Mouse (Mus musculus) small intestine, adult 2 months (tissue): ENCODE measurements around the gene Mrpl39. TPM values are rescaled to one million over a fixed set of nuclear protein-coding genes. Genes with fewer than 3 reads are reported as not detected.

ENCODE experiments used
- H3K27ac ChIP-seq: fragments of 200-500 bp; 2 replicates; pipeline ENCODE4 v1.5.1; 2012; ENCODE audit warnings: low read depth, low read length, control low read depth, inconsistent platforms; ENCODE audit not compliant: insufficient read depth
- H3K27me3 ChIP-seq: fragments of 200-500 bp; 2 replicates; pipeline ENCODE4 v1.6.1; 2012; ENCODE audit warnings: mild to moderate bottlenecking, moderate library complexity, low read length, inconsistent platforms; ENCODE audit not compliant: control insufficient read depth, insufficient read depth
- H3K36me3 ChIP-seq: fragments of 200-500 bp; 2 replicates; pipeline ENCODE4 v1.6.1; 2012; ENCODE audit warnings: mild to moderate bottlenecking, low read length, control low read depth, inconsistent platforms; ENCODE audit not compliant: control insufficient read depth, insufficient read depth
- H3K4me1 ChIP-seq: fragments of 200-500 bp; 2 replicates; pipeline ENCODE4 v1.6.1; 2012; ENCODE audit warnings: low read length, inconsistent platforms, mixed read lengths; ENCODE audit not compliant: control insufficient read depth, insufficient read depth, insufficient read length
- H3K4me3 ChIP-seq: fragments of 200-500 bp; 2 replicates; pipeline ENCODE4 v1.5.1; 2012; ENCODE audit warnings: low read depth, mild to moderate bottlenecking, control low read depth, inconsistent platforms, low read length, moderate library complexity
- CTCF ChIP-seq: fragments of 200-500 bp; IDR thresholded peaks from 2 replicates; pipeline ENCODE4 v1.5.1; 2012; ENCODE audit warnings: low read depth, mild to moderate bottlenecking, control low read depth, inconsistent platforms, low read length, moderate library complexity, mixed read lengths; ENCODE audit not compliant: insufficient replicate concordance, insufficient read length; ENCODE audit errors: extremely low read depth
- POLR2A ChIP-seq: fragments of 200-500 bp; IDR thresholded peaks from 2 replicates; pipeline ENCODE4 v1.6.1; 2012; ENCODE audit warnings: low read depth, mild to moderate bottlenecking, control low read depth, inconsistent platforms, low read length, moderate library complexity
- WGBS: fragments of 180-500 bp; shearing (Covaris S2); methylation state at CpG from one replicate; pipeline ENCODE4 v1.1.7; 2018; 5-methylcytosine and 5-hydroxymethylcytosine counted together
- polyA plus RNA-seq: library from polyadenylated mRNA; depleted of rRNA; stranded (reverse); fragments of >200 nt; gene quantifications from 2 replicates; pipeline ENCODE4 v1.2.3, GENCODE M21; 2012

Mrpl39 gene
- polyA plus RNA-seq, 1 experiment = 3.4 TPM

- Histone ChIP-seq H3K36me3 (no peaks in the 10 kb centered on the region), H3K27ac (no peak overlapping the region), H3K4me1 (peaks cover 3% of the 10 kb centered on the region; the same call in 1 of the 2 replicates), H3K27me3 (peaks cover 13% of the 10 kb centered on the region), H3K4me3 (peak overlapping the region; percentile 68; the same call in 1 of the 2 replicates)
- no peak for TF ChIP-seq CTCF
- TF ChIP-seq POLR2A = no peak
- 48% methylated on average over 13 of the region's 13 CpGs for WGBS
Observed at GRCm38 (mm10) chr16:84703769-84704660, 31.5 kb downstream of the Mrpl39 start.

- Histone ChIP-seq H3K36me3 (no peaks in the 10 kb centered on the region), H3K27me3 (peaks cover 13% of the 10 kb centered on the region), H3K4me3 (peak overlapping the region; percentile 68), H3K4me1 (peaks cover 3% of the 10 kb centered on the region; the same call in 1 of the 2 replicates), H3K27ac (no peak overlapping the region)
- WGBS = under 1% methylated on average over 55 of the region's 55 CpGs
- no peak for TF ChIP-seq CTCF
- TF ChIP-seq POLR2A = no peak
Observed at GRCm38 (mm10) chr16:84703129-84703768, 32.3 kb downstream of the Mrpl39 start.

GRCm38 (mm10) chr16:84702230-84703128 lies 33.1 kb downstream of the Mrpl39 start:
- Histone ChIP-seq H3K27ac (no peak overlapping the region), H3K4me1 (peaks cover 3% of the 10 kb centered on the region; the same call in 1 of the 2 replicates), H3K27me3 (peaks cover 13% of the 10 kb centered on the region), H3K36me3 (no peaks in the 10 kb centered on the region), H3K4me3 (peak overlapping the region; percentile 68)
- 13% methylated on average over 39 of the region's 39 CpGs for WGBS
- TF ChIP-seq POLR2A (no peak), CTCF (no peak)

- Histone ChIP-seq H3K27me3 (peaks cover 13% of the 10 kb centered on the region), H3K4me3 (no peak overlapping the region), H3K27ac (no peak overlapping the region), H3K36me3 (no peaks in the 10 kb centered on the region), H3K4me1 (peaks cover 3% of the 10 kb centered on the region; the same call in 1 of the 2 replicates)
- WGBS = 76% methylated on average over 5 of the region's 5 CpGs
- TF ChIP-seq POLR2A = no peak
- no peak for TF ChIP-seq CTCF
Observed at GRCm38 (mm10) chr16:84701041-84701440, 34.5 kb downstream of the Mrpl39 start.

GRCm38 (mm10) chr16:84698708-84699107 lies 36.8 kb downstream of the Mrpl39 start:
- TF ChIP-seq CTCF (no peak), POLR2A (no peak)
- WGBS = 40% methylated on average over 6 of the region's 6 CpGs
- peaks cover 8% of the 10 kb centered on the region for H3K27me3 ChIP-seq
- H3K27ac ChIP-seq = no peak overlapping the region
- no peaks in the 10 kb centered on the region for H3K36me3 ChIP-seq
- H3K4me1 ChIP-seq = peaks cover 3% of the 10 kb centered on the region; the same call in 1 of the 2 replicates
- H3K4me3 ChIP-seq = no peak overlapping the region

GRCm38 (mm10) chr16:84696178-84696577 lies 39.4 kb downstream of the Mrpl39 start:
- TF ChIP-seq POLR2A = no peak
- TF ChIP-seq CTCF = no peak
- H3K4me3 ChIP-seq = no peak overlapping the region
- H3K4me1 ChIP-seq = no peaks in the 10 kb centered on the region
- WGBS = 78% methylated on average over 11 of the region's 11 CpGs
- H3K27me3 ChIP-seq = no peaks in the 10 kb centered on the region
- no peak overlapping the region for H3K27ac ChIP-seq
- H3K36me3 ChIP-seq = no peaks in the 10 kb centered on the region
